Mouse (Mus musculus): Measurements from ENCODE around the gene Ntsr1. TPM values are rescaled to one million over a fixed set of nuclear protein-coding genes. Genes with fewer than 3 reads are reported as not detected.

Gene Ntsr1
- polyA plus RNA-seq, 1 experiment from 2014 or later: 0.05 TPM

GRCm38 (mm10) chr2:180500726-180501125 is 950 bp downstream of the Ntsr1 start:
- H3K27ac ChIP-seq (ENCODE audit: low read length): no peak overlapping the region
- no peak for ATAC-seq

GRCm38 (mm10) chr2:180501217-180501967 is 1.6 kb downstream of the Ntsr1 start:
- no peaks in the 10 kb centered on the region for H3K9me3 ChIP-seq (ENCODE audit: low read length)
- whole genome bisulfite sequencing: 29% methylated on average over 9 of the region's 9 CpGs
- DNase-seq (ENCODE audit: low spot score) (no peak), ATAC-seq (no peak)
- H3K4me1 ChIP-seq (ENCODE audit: insufficient read depth, low read depth, low read length): no peaks in the 10 kb centered on the region
- TF ChIP-seq CTCF (IDR thresholded peaks at IDR 0.05): no peak
- TF ChIP-seq EP300 (IDR thresholded peaks at IDR 0.05): no peak
- H3K36me3 ChIP-seq (ENCODE audit: insufficient read depth, low read length): no peaks in the 10 kb centered on the region
- H3K4me2 ChIP-seq (replicated peaks; ENCODE audit: low read depth, low read length): no peak overlapping the region
- H3K4me3 ChIP-seq (ENCODE audit: low read depth, low read length): no peak overlapping the region
- peaks cover 19% of the 10 kb centered on the region for H3K27me3 ChIP-seq (replicated peaks; ENCODE audit: insufficient read depth, low read length)
- no peak overlapping the region for H3K9ac ChIP-seq (replicated peaks; ENCODE audit: low read depth)
- no peak overlapping the region for H3K27ac ChIP-seq (ENCODE audit: low read length)

More at GRCm38 (mm10) chr2:180500726-180501125, 950 bp downstream of the Ntsr1 start:
- DNase-seq (ENCODE audit: low spot score): no peak
- 42% methylated on average over 13 of the region's 13 CpGs for WGBS
- Histone ChIP-seq H3K4me1 (ENCODE audit: insufficient read depth, low read depth, low read length) (no peaks in the 10 kb centered on the region), H3K27me3 (replicated peaks; ENCODE audit: insufficient read depth, low read length) (peaks cover 19% of the 10 kb centered on the region), H3K9ac (replicated peaks; ENCODE audit: low read depth) (no peak overlapping the region), H3K4me2 (replicated peaks; ENCODE audit: low read depth, low read length) (no peak overlapping the region), H3K36me3 (ENCODE audit: insufficient read depth, low read length) (no peaks in the 10 kb centered on the region), H3K4me3 (ENCODE audit: low read depth, low read length) (no peak overlapping the region), H3K9me3 (ENCODE audit: low read length) (no peaks in the 10 kb centered on the region)
- TF ChIP-seq EP300 (IDR thresholded peaks at IDR 0.05) (no peak), CTCF (IDR thresholded peaks at IDR 0.05) (no peak)

- WGBS: 79% methylated on average over 5 of the region's 5 CpGs
- H3K9me3 ChIP-seq (ENCODE audit: low read length): no peaks in the 10 kb centered on the region
- H3K9ac ChIP-seq (replicated peaks; ENCODE audit: low read depth): no peak overlapping the region
- no peak overlapping the region for H3K4me3 ChIP-seq (ENCODE audit: low read depth, low read length)
- no peak overlapping the region for H3K27ac ChIP-seq (ENCODE audit: low read length)
- no peak for TF ChIP-seq EP300 (IDR thresholded peaks at IDR 0.05)
- no peak for TF ChIP-seq CTCF (IDR thresholded peaks at IDR 0.05)
- ATAC-seq (no peak), DNase-seq (ENCODE audit: low spot score) (no peak)
- no peaks in the 10 kb centered on the region for H3K4me1 ChIP-seq (ENCODE audit: insufficient read depth, low read depth, low read length)
- H3K36me3 ChIP-seq (ENCODE audit: insufficient read depth, low read length): no peaks in the 10 kb centered on the region
- 0 out of 2 replicates have a peak, but pooled peaks cover under 1% of the 10 kb centered on the region for H3K27me3 ChIP-seq (replicated peaks; ENCODE audit: insufficient read depth, low read length)
- no peak overlapping the region for H3K4me2 ChIP-seq (replicated peaks; ENCODE audit: low read depth, low read length)
Observed at GRCm38 (mm10) chr2:180506281-180506680, 6.5 kb downstream of the Ntsr1 start.

- 85% methylated on average over 14 of the region's 14 CpGs for WGBS
- ATAC-seq (no peak), DNase-seq (ENCODE audit: low spot score) (no peak)
- TF ChIP-seq EP300 (IDR thresholded peaks at IDR 0.05) (no peak), CTCF (IDR thresholded peaks at IDR 0.05) (no peak)
- Histone ChIP-seq H3K9ac (replicated peaks; ENCODE audit: low read depth) (no peak overlapping the region), H3K27me3 (replicated peaks; ENCODE audit: insufficient read depth, low read length) (no peaks in the 10 kb centered on the region), H3K4me1 (ENCODE audit: insufficient read depth, low read depth, low read length) (no peaks in the 10 kb centered on the region), H3K4me2 (replicated peaks; ENCODE audit: low read depth, low read length) (no peak overlapping the region), H3K4me3 (ENCODE audit: low read depth, low read length) (no peak overlapping the region), H3K9me3 (ENCODE audit: low read length) (no peaks in the 10 kb centered on the region), H3K36me3 (ENCODE audit: insufficient read depth, low read length) (no peaks in the 10 kb centered on the region), H3K27ac (ENCODE audit: low read length) (no peak overlapping the region)
Observed at GRCm38 (mm10) chr2:180508455-180509115, 8.8 kb downstream of the Ntsr1 start.

GRCm38 (mm10) chr2:180510867-180511266 is 11.1 kb downstream of the Ntsr1 start:
- Histone ChIP-seq H3K4me1 (ENCODE audit: insufficient read depth, low read depth, low read length) (no peaks in the 10 kb centered on the region), H3K9me3 (ENCODE audit: low read length) (no peaks in the 10 kb centered on the region), H3K27ac (ENCODE audit: low read length) (no peak overlapping the region), H3K36me3 (ENCODE audit: insufficient read depth, low read length) (no peaks in the 10 kb centered on the region), H3K4me2 (replicated peaks; ENCODE audit: low read depth, low read length) (no peak overlapping the region), H3K9ac (replicated peaks; ENCODE audit: low read depth) (no peak overlapping the region), H3K4me3 (ENCODE audit: low read depth, low read length) (no peak overlapping the region), H3K27me3 (replicated peaks; ENCODE audit: insufficient read depth, low read length) (no peaks in the 10 kb centered on the region)
- WGBS: 75% methylated on average over 5 of the region's 5 CpGs
- DNase-seq (ENCODE audit: low spot score): no peak
- TF ChIP-seq EP300 (IDR thresholded peaks at IDR 0.05) (no peak), CTCF (IDR thresholded peaks at IDR 0.05) (no peak)
- ATAC-seq: no peak

- 33% methylated on average over 13 of the region's 13 CpGs for WGBS
- DNase-seq (ENCODE audit: low spot score) (no peak), ATAC-seq (no peak)
- no peak for TF ChIP-seq EP300 (IDR thresholded peaks at IDR 0.05)
- no peak for TF ChIP-seq CTCF (IDR thresholded peaks at IDR 0.05)
- Histone ChIP-seq H3K4me2 (replicated peaks; ENCODE audit: low read depth, low read length) (no peak overlapping the region), H3K4me3 (ENCODE audit: low read depth, low read length) (no peak overlapping the region), H3K4me1 (ENCODE audit: insufficient read depth, low read depth, low read length) (no peaks in the 10 kb centered on the region), H3K9me3 (ENCODE audit: low read length) (no peaks in the 10 kb centered on the region), H3K9ac (replicated peaks; ENCODE audit: low read depth) (no peak overlapping the region), H3K36me3 (ENCODE audit: insufficient read depth, low read length) (no peaks in the 10 kb centered on the region), H3K27ac (ENCODE audit: low read length) (no peak overlapping the region), H3K27me3 (replicated peaks; ENCODE audit: insufficient read depth, low read length) (no peaks in the 10 kb centered on the region)
Observed at GRCm38 (mm10) chr2:180511875-180512661, 12.3 kb downstream of the Ntsr1 start.
